Mouse (Mus musculus): ENCODE measurements at regions not wholly inside any gene's neighbourhood (a gene's known extent, or its start where the extent isn't known, plus 50 kb on each side); places are given as distances from the start of the nearest gene placed in this dataset.

GRCm38 (mm10) chr4:55188716-55189115 lies 161.1 kb upstream of the Rad23b start:
- TF ChIP-seq POLR2A (IDR thresholded peaks at IDR 0.05; ENCODE audit: low read depth, low read length) (no peak), CTCF (IDR thresholded peaks at IDR 0.05; ENCODE audit: extremely low read depth, insufficient read depth, insufficient read length, insufficient replicate concordance) (no peak)

All from spleen, adult 2 months (tissue).